Mouse (Mus musculus): ENCODE measurements at regions not wholly inside any gene's neighbourhood (a gene's known extent, or its start where the extent isn't known, plus 50 kb on each side); places are given as distances from the start of the nearest gene placed in this dataset.

DNA sequence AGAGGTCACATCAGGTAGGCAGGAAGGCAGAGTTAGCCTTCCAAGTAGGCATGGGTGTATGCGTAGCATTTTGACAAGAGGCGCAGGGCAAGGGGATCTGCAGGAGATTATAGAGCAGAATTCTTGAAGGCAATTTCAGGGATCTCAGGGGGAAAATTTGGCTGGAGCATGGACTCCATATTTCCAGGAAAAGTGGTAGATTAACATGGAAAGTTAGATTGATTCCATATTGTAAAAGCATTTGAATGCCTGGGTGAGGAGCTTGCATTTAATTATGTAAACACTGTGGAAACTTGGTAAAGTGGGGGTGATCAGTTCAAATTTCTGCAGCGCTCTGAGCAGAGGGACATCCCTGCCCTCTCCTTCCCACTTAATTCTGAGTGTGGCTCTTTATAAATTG lies 146.7 kb downstream of the Pax3 start:
- DNase-seq, result no peak
- 92% methylated on average over 3 of the region's 3 CpGs for WGBS
- Histone ChIP-seq H3K4me1 (ENCODE audit: insufficient read depth) (no peaks in the 10 kb centered on the region), H3K27ac (ENCODE audit: low read depth, low read length) (no peak overlapping the region), H3K4me3 (ENCODE audit: low read depth, low read length) (no peak overlapping the region), H3K9me3 (ENCODE audit: low read length) (no peaks in the 10 kb centered on the region), H3K27me3 (ENCODE audit: insufficient read depth, low read length) (no peaks in the 10 kb centered on the region), H3K4me2 (ENCODE audit: low read depth) (no peak overlapping the region), H3K9ac (no peak overlapping the region), H3K36me3 (ENCODE audit: insufficient read depth) (no peaks in the 10 kb centered on the region)
- no peak for TF ChIP-seq CTCF (IDR thresholded peaks at IDR 0.05; ENCODE audit: low read depth)
- ATAC-seq, result no peak

DNA sequence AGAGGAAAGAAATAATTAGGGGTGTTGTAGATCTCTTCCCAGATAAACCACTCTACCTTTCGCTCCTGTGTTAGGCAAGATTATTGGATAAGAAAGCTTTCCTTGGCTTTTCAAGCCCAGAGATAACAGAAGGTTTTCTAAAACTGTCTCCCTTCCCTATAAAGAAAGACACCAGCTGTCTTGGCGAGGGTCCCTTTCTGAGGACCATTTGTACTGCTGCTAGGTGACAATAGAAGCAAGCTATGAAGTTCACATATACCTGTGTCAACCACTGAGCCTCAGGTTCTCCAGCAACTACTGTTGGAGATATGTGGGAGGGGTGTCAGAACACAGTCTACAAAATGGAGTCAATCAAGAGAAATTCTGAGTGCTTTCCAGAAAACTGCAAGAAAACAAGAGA lies 164.6 kb downstream of the Pax3 start:
- WGBS, result 84% methylated on average over 2 of the region's 2 CpGs
- Histone ChIP-seq H3K4me1 (ENCODE audit: insufficient read depth) (no peaks in the 10 kb centered on the region), H3K9me3 (ENCODE audit: low read length) (no peaks in the 10 kb centered on the region), H3K36me3 (ENCODE audit: insufficient read depth) (no peaks in the 10 kb centered on the region), H3K4me3 (ENCODE audit: low read depth, low read length) (no peak overlapping the region), H3K27ac (ENCODE audit: low read depth, low read length) (no peak overlapping the region), H3K9ac (no peak overlapping the region), H3K27me3 (ENCODE audit: insufficient read depth, low read length) (no peaks in the 10 kb centered on the region), H3K4me2 (ENCODE audit: low read depth) (no peak overlapping the region)
- ATAC-seq (no peak), DNase-seq (no peak)
- no peak for TF ChIP-seq CTCF (IDR thresholded peaks at IDR 0.05; ENCODE audit: low read depth)

DNA sequence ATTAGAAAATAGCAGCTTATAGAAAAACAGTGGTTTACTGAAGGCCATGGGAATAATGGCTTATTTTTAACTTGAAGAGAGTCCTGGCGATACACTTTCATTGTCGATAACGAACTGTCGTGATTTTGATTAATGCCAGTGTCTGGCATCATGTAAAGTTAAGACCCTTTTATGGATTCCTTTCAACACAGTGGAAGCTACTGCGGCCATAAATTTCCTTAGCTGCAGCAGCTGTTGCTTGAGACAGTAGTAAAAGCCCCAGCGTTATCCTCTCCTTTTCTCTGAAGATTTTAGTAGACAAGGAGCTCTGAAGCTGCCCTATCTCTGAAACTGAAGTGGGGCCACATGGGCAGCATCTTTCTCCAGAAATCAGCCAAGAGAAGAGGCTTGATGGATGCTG lies 175.2 kb downstream of the Pax3 start:
- ATAC-seq, result no peak
- Histone ChIP-seq H3K9ac (no peak overlapping the region), H3K27ac (ENCODE audit: low read depth, low read length) (no peak overlapping the region), H3K4me3 (ENCODE audit: low read depth, low read length) (no peak overlapping the region), H3K9me3 (ENCODE audit: low read length) (no peaks in the 10 kb centered on the region), H3K36me3 (ENCODE audit: insufficient read depth) (no peaks in the 10 kb centered on the region), H3K4me1 (ENCODE audit: insufficient read depth) (no peaks in the 10 kb centered on the region), H3K4me2 (ENCODE audit: low read depth) (no peak overlapping the region), H3K27me3 (ENCODE audit: insufficient read depth, low read length) (no peaks in the 10 kb centered on the region)
- no peak for TF ChIP-seq CTCF (IDR thresholded peaks at IDR 0.05; ENCODE audit: low read depth)
- 66% methylated on average over 6 of the region's 6 CpGs for WGBS
- DNase-seq, result no peak

DNA sequence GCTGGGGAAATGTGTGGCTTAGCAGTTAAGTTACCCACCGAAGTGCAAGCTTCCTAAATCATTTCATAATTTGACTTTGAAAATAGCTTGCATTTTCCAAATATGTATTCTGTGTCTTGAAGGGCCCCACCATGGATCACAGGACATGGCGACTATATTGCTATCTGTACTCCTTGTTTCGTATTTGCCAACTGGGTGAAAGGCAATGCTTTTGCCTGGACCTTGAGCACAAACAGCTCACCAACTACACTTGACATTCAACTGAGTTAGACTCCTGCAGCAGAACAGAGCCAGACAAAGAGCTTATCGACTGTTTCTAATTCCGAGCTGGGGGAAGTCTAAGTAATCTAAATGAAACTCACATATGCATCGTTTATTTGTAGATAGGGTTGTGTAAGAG lies 175.9 kb downstream of the Pax3 start:
- DNase-seq (no peak), ATAC-seq (no peak)
- H3K9ac ChIP-seq, result no peak overlapping the region
- no peaks in the 10 kb centered on the region for H3K36me3 ChIP-seq (ENCODE audit: insufficient read depth)
- TF ChIP-seq CTCF (IDR thresholded peaks at IDR 0.05; ENCODE audit: low read depth), result no peak
- no peak overlapping the region for H3K27ac ChIP-seq (ENCODE audit: low read depth, low read length)
- 83% methylated on average over 6 of the region's 6 CpGs for WGBS
- no peak overlapping the region for H3K4me2 ChIP-seq (ENCODE audit: low read depth)
- no peak overlapping the region for H3K4me3 ChIP-seq (ENCODE audit: low read depth, low read length)
- H3K9me3 ChIP-seq (ENCODE audit: low read length), result no peaks in the 10 kb centered on the region
- H3K27me3 ChIP-seq (ENCODE audit: insufficient read depth, low read length), result no peaks in the 10 kb centered on the region
- no peaks in the 10 kb centered on the region for H3K4me1 ChIP-seq (ENCODE audit: insufficient read depth)

DNA sequence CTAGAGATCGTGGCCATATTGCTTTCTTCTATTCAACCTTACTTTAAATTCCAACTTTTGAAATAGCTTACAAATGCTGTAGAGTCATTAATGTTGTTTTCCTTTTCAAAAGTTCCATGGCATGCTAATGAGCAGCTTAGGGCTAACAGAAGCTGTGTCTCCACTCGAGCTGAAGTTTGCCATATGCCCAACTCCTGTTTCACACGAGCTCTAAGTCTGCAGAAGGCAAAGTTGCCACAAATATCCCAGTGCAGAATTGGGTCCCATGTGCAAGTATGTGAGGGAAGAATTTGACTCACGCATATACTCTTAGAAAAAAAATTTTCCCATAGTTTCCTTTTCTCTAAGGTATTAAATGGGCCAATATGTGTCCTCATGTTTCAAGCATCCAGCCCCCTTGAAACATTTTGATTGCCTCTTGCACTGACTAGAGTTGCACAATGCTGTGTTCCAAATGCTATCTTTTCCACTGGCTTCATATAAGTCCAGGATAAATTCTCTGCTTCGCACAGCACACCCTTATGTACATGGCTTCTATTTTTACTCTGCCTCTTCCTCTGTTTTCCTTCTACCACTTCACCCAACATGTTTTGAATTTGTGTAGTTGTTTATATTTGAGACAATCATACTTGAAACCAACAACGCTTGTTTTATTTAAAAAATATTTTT lies 178.9 kb downstream of the Pax3 start:
- Histone ChIP-seq H3K27me3 (ENCODE audit: insufficient read depth, low read length) (no peaks in the 10 kb centered on the region), H3K4me2 (ENCODE audit: low read depth) (no peak overlapping the region), H3K9me3 (ENCODE audit: low read length) (no peaks in the 10 kb centered on the region), H3K36me3 (ENCODE audit: insufficient read depth) (no peaks in the 10 kb centered on the region), H3K4me1 (ENCODE audit: insufficient read depth) (no peaks in the 10 kb centered on the region), H3K9ac (no peak overlapping the region), H3K4me3 (ENCODE audit: low read depth, low read length) (no peak overlapping the region), H3K27ac (ENCODE audit: low read depth, low read length) (no peak overlapping the region)
- no peak for TF ChIP-seq CTCF (IDR thresholded peaks at IDR 0.05; ENCODE audit: low read depth)
- ATAC-seq, result peak; percentile 93
- WGBS, result 55% methylated on average over 6 of the region's 6 CpGs
- DNase-seq, result peak; percentile 57

DNA sequence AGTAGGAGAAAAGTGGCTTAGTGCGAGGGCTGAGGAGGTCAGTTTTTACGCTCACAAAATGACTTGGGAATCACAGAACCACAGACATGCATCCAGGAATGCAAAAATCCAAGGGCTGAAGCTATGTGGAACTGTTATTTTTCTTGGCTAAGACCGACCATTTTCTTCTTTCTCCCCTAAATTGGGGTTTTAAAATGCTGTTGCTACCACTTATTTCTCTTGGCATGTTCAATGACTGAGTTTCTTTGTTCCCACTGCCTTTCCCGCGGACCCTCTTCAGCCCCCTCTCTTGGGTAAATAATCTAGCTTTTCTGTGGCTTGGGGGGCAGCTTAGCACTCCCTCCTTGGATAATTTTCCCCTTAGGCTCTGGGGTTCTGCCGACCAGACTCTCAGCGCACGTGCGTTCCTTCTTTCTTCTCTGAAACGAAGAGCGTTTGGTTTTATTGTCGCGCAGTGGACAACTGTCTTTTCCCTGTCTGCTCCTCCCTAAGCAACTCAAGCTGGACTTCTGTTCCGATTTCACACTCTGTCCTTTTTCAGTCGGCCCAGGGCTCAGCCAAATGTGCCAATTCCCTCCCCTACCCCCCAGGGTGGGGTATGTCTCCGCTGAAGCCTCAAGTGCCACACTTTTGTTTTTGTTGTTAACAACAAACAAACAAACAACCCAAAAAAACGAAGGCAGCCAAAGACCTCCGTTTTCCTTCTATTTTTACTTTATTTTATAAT lies 180.2 kb downstream of the Pax3 start:
- Histone ChIP-seq H3K27ac (ENCODE audit: low read depth, low read length) (no peak overlapping the region), H3K9ac (no peak overlapping the region), H3K27me3 (ENCODE audit: insufficient read depth, low read length) (no peaks in the 10 kb centered on the region), H3K9me3 (ENCODE audit: low read length) (no peaks in the 10 kb centered on the region), H3K4me1 (ENCODE audit: insufficient read depth) (no peaks in the 10 kb centered on the region), H3K4me2 (ENCODE audit: low read depth) (no peak overlapping the region), H3K36me3 (ENCODE audit: insufficient read depth) (no peaks in the 10 kb centered on the region), H3K4me3 (ENCODE audit: low read depth, low read length) (no peak overlapping the region)
- WGBS, result 52% methylated on average over 18 of the region's 18 CpGs
- no peak for DNase-seq
- no peak for TF ChIP-seq CTCF (IDR thresholded peaks at IDR 0.05; ENCODE audit: low read depth)
- no peak for ATAC-seq

DNA sequence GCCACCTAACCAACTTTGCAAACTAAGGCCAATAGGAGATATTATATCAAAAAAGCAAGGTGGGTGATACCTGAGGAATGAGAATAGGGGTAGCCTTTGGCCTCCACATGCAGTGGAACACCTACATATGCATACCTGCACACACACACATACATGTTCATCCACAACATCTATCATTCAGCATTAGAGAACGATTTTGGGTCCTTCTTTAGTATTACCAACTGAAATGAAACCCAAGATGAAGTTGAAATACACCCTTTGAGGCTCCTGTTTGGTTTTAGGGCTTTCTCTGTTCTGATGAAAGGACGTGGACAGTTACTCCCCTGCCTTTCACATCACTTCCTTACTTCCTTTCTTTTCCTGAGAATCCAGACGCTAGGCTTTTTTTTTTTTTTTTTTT lies 180.9 kb downstream of the Pax3 start:
- Histone ChIP-seq H3K27ac (ENCODE audit: low read depth, low read length) (no peak overlapping the region), H3K4me3 (ENCODE audit: low read depth, low read length) (no peak overlapping the region), H3K27me3 (ENCODE audit: insufficient read depth, low read length) (no peaks in the 10 kb centered on the region), H3K36me3 (ENCODE audit: insufficient read depth) (no peaks in the 10 kb centered on the region), H3K9ac (no peak overlapping the region), H3K4me1 (ENCODE audit: insufficient read depth) (no peaks in the 10 kb centered on the region), H3K4me2 (ENCODE audit: low read depth) (no peak overlapping the region), H3K9me3 (ENCODE audit: low read length) (no peaks in the 10 kb centered on the region)
- 64% methylated on average over 3 of the region's 3 CpGs for WGBS
- ATAC-seq, result no peak
- no peak for DNase-seq
- no peak for TF ChIP-seq CTCF (IDR thresholded peaks at IDR 0.05; ENCODE audit: low read depth)

Data from forebrain, postnatal 0 days (tissue).